Mouse (Mus musculus): ENCODE results near the gene Mepce. TPM values are rescaled to one million over a fixed set of nuclear protein-coding genes. Genes with fewer than 3 reads are reported as not detected.

The Mepce gene
- total RNA-seq, 2 experiments from 2014 or later: 32.7 to 33.0 TPM

GRCm38 (mm10) chr5:137745214-137746171 lies 42.0 kb downstream of the Mepce start, which contains the start of gene Tsc22d4:
Gene Tsc22d4 (plus strand): TSS chr5:137745730.
- peak; percentile 95 to 96 for DNase-seq
- intact Hi-C loops (cut with DNase I): loop anchor here (2.0 to 5.0 kb wide), 2 partner anchors 61 to 213 kb away; partner anchors contain the start of genes Agfg2, Epo and Gnb2

- intact Hi-C loops (cut with DNase I): loop anchor here (5.0 kb wide), 1 partner anchor 87 kb away; no protein-coding TSS in a partner anchor
- DNase-seq: no peak
Observed at GRCm38 (mm10) chr5:137744197-137744596, 43.3 kb downstream of the Mepce start.

- DNase-seq: no peak
- intact Hi-C loops (cut with DNase I): loop anchor here (5.0 kb wide), 1 partner anchor 86 kb away; no protein-coding TSS in a partner anchor
Observed at GRCm38 (mm10) chr5:137742836-137743235, 44.6 kb downstream of the Mepce start.

- DNase-seq: no peak
- intact Hi-C loops (cut with DNase I): loop anchor here (5.0 kb wide), 1 partner anchor 85 kb away; no protein-coding TSS in a partner anchor
Observed at GRCm38 (mm10) chr5:137742048-137742447, 45.4 kb downstream of the Mepce start.

- intact Hi-C loops (cut with DNase I): loop anchor here (5.0 kb wide), 1 partner anchor 84 kb away; no protein-coding TSS in a partner anchor
- peak; percentile 83 to 85 for DNase-seq
Observed at GRCm38 (mm10) chr5:137741023-137741931, 46.2 kb downstream of the Mepce start, which contains the start of gene Nyap1. Gene Nyap1 (minus strand): TSS chr5:137741607.

- DNase-seq: no peak
- intact Hi-C loops (cut with DNase I): loop anchor here (5.0 kb wide), 1 partner anchor 83 kb away; no protein-coding TSS in a partner anchor
Observed at GRCm38 (mm10) chr5:137740506-137740905, 46.9 kb downstream of the Mepce start.

GRCm38 (mm10) chr5:137739471-137739870 lies 48.0 kb downstream of the Mepce start:
- no peak for DNase-seq
- intact Hi-C loops (cut with DNase I): no loop called here

GRCm38 (mm10) chr5:137738516-137738915 lies 48.9 kb downstream of the Mepce start:
- no peak for DNase-seq
- intact Hi-C loops (cut with DNase I): no loop called here

DNA sequence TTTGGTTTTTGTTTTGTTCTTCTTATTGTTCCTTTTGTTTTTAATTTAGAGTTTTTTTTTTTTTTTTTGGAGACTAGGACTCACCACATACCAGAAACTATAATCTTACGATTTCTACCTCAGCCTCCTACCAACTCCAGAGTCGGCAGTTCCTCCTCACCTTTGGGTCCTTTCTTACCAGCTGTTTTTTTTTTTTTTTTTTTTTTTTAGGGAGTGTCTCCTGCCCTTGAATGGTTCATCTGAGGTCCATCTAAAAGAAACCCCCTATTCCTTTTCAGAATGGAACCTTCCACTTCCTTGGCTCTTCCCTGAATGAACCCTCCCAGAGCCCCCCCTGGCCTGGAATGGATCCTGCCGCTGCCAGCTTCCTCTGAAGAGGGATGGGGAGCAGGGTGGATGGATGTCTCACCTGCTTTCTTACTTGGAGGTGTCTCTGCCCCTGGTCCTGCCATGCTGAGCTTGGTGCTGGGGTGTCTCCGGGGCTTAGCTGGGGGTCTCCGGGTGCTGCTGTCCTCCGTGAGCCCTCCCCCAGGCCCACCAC lies 50.0 kb downstream of the Mepce start:
- intact Hi-C loops (cut with DNase I): no loop called here
- no peak for DNase-seq

DNA sequence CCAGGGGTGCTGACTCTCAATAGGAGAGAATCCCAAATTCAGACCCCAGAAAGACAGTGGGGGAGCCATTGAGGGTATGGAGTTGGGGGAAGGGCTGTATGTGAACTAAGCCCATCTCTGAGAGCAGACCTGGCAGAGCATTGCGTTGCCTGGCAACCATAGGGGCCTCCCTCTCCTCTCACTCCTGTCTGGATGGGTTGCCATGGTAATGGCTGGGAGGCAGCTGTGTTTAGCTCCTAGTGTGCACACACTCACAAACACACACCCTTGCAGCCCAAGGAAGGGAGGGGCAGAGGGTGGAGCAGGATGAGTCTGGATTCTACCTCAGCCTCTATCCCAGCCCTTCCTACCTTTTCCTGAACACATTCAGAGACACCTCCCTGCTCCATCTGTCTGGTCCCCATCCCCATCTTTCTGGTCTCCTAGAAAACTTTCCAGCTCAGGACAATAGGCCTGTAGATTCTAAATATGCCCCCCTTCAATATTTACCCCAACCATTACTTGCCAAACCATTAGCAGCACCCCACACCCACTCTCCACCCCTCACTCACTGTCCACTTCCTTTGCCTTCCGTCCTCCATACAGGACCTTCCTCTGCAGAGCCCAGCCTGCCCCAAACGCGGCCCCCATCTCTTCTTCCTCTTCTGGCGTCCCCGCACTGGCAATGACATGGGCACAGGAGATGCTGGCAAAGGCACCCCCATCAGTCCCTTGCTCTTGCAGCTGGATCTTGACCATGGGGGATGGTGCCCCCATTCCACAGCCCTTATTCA lies 53.0 kb downstream of the Mepce start:
- DNase-seq: no peak
- intact Hi-C loops (cut with DNase I): no loop called here

DNA sequence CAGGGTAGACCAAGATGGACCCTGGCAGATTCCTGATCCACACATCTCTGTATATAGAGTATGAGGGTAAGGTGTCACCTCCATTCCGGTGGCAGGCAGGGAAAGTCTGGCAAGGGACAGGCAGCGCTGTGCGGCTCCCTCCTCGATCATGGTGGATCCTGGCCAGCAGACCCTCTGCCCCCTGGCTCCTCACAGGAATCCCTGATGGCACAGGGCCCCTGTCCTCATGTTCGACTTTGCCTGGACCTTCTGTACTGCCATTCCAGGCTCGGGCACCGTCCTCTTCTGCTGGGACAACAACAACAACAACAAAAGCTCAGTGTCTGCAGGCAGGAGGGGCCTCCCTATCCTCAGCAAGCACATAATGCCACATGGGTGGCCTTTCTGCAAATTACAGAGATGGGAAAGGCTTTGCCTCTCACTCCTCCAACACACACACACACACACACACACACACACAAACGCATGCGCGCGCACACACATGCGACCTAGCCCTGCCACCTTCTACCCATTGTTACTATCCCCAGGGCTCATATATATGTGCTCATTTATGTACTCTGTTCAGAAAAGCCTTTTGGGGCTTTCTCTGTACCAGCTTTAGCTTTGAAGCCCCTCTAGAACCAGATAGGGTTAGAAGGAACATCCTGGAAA lies 53.7 kb downstream of the Mepce start:
- no peak for DNase-seq
- intact Hi-C loops (cut with DNase I): no loop called here

Other genes with a start within 250 kb of the Mepce start
- gene Actl6b, start 234.1 kb downstream of the Mepce start, total RNA-seq (2021): not detected
- gene Tfr2, start 217.8 kb downstream of the Mepce start, total RNA-seq (2021): not detected
- gene Mospd3, start 186.6 kb downstream of the Mepce start, total RNA-seq (2021): 10 to 100 TPM; 22.0 to 22.3 TPM
- gene Pcolce, start 173.9 kb downstream of the Mepce start, total RNA-seq (2021): 100 to 1,000 TPM; 101 to 107 TPM
- gene Fbxo24, start 158.7 kb downstream of the Mepce start, total RNA-seq (2021): under 1 TPM; 0.27 to 0.43 TPM
- 10 to 100 TPM; 22.6 to 23.0 TPM for gene Lrch4, start 158.5 kb downstream of the Mepce start, total RNA-seq (2021)
- gene Gm20605, start 158.5 kb downstream of the Mepce start, total RNA-seq (2021): 1 to 10 TPM; 6.6 to 8.5 TPM
- 1 to 10 TPM; 4.2 to 4.4 TPM for gene Sap25, start 146.3 kb downstream of the Mepce start, total RNA-seq (2021)
- gene Irs3, start 141.9 kb downstream of the Mepce start, total RNA-seq (2021): under 1 TPM; 0.15 to 0.57 TPM
- 10 to 100 TPM; 13.0 to 13.9 TPM for gene Agfg2, start 102.9 kb downstream of the Mepce start, total RNA-seq (2021)
- 1 to 10 TPM; 1.4 to 1.8 TPM for gene Nyap1, start 46.0 kb downstream of the Mepce start, total RNA-seq (2021)
- 100 to 1,000 TPM; 287 to 312 TPM for gene Tsc22d4, start 41.9 kb downstream of the Mepce start, total RNA-seq (2021)
- gene Ppp1r35, start 8.8 kb downstream of the Mepce start, total RNA-seq (2021): 10 to 100 TPM; 13.9 to 14.0 TPM
- gene Zcwpw1, start 143 bp upstream of the Mepce start, total RNA-seq (2021): 1 to 10 TPM; 1.1 to 1.3 TPM
- 1 to 10 TPM; 1.3 to 2.4 TPM for gene Pilra, start 48.6 kb upstream of the Mepce start, total RNA-seq (2021)
- gene Pilrb1, start 70.5 kb upstream of the Mepce start, total RNA-seq (2021): 1 to 10 TPM in 1 of 2 experiments, under 1 TPM in 1; 0.44 to 1.5 TPM
- gene Pilrb2, start 84.2 kb upstream of the Mepce start, total RNA-seq (2021): under 1 TPM; 0.45 to 1.00 TPM
- under 1 TPM; 0.22 to 0.27 TPM for gene Cyp3a13, start 134.0 kb upstream of the Mepce start, total RNA-seq (2021)
- under 1 TPM; 0.26 to 0.27 TPM for gene Gjc3, start 175.4 kb upstream of the Mepce start, total RNA-seq (2021)
- gene Azgp1, start 193.9 kb upstream of the Mepce start, total RNA-seq (2021): not detected
- not detected for gene Smok3a, start 233.6 kb upstream of the Mepce start, total RNA-seq (2021)
- gene Smok3b, start 233.8 kb upstream of the Mepce start, total RNA-seq (2021): not detected

All from heart, postnatal 14 days (tissue).